Mouse (Mus musculus) heart, postnatal 0 days (tissue): ENCODE results near the gene Rnasel. TPM values are rescaled to one million over a fixed set of nuclear protein-coding genes. Genes with fewer than 3 reads are reported as not detected.

Source experiments
- ATAC-seq: fragments of 200-750 bp; cut with Nextera tagmentation; 2 replicates; pipeline ENCODE4 v1.8.0; 2017; ENCODE audit warnings: low read depth, moderate number of reproducible peaks, moderate library complexity; ENCODE audit not compliant: insufficient read depth
- DNase-seq: peaks from one replicate; pipeline ENCODE4 v3.0.0-alpha.2; 2016; ENCODE audit warnings: low spot score
- H3K27ac ChIP-seq: fragments of 300-500 bp; sonication (generic); 2 replicates; pipeline ENCODE4 v1.5.1; 2014; ENCODE audit warnings: low read depth, mild to moderate bottlenecking
- H3K27me3 ChIP-seq: fragments of 300-500 bp; sonication (generic); 2 replicates; pipeline ENCODE4 v1.6.1; 2014; ENCODE audit warnings: low read length, mixed read lengths; ENCODE audit not compliant: control insufficient read depth, insufficient read depth
- H3K36me3 ChIP-seq: fragments of 300-500 bp; sonication (generic); replicated peaks from 2 replicates; pipeline ENCODE4 v1.6.1; 2014; ENCODE audit warnings: low read length, mixed read lengths; ENCODE audit not compliant: control insufficient read depth, insufficient read depth
- H3K4me1 ChIP-seq: fragments of 300-500 bp; sonication (generic); 2 replicates; pipeline ENCODE4 v1.6.1; 2014; ENCODE audit warnings: antibody characterized with exemption; ENCODE audit not compliant: control insufficient read depth, insufficient read depth
- H3K4me2 ChIP-seq: fragments of 300-500 bp; sonication (generic); 2 replicates; pipeline ENCODE4 v1.6.1; 2014; ENCODE audit warnings: low read depth, mild to moderate bottlenecking, low read length, moderate library complexity
- H3K4me3 ChIP-seq: fragments of 300-500 bp; sonication (generic); 2 replicates; pipeline ENCODE4 v1.5.1; 2014; ENCODE audit warnings: low read depth, low read length
- H3K9ac ChIP-seq: fragments of 300-500 bp; sonication (generic); replicated peaks from 2 replicates; pipeline ENCODE4 v1.6.1; 2014; ENCODE audit warnings: low read depth, low read length, mixed read lengths
- H3K9me3 ChIP-seq: fragments of 300-500 bp; sonication (generic); replicated peaks from 2 replicates; pipeline ENCODE4 v1.6.1; 2016; ENCODE audit warnings: low read length; ENCODE audit not compliant: control insufficient read depth
- CTCF ChIP-seq: IDR thresholded peaks from 2 replicates; pipeline ENCODE4 v1.5.1; 2016; ENCODE audit warnings: antibody characterized with exemption, control low read depth, low read depth
- EP300 ChIP-seq: IDR thresholded peaks from 2 replicates; pipeline ENCODE4 v1.6.1; 2016; ENCODE audit warnings: antibody characterized with exemption, low read depth
- WGBS: fragments of 180-500 bp; shearing (Covaris S2); extraction: QIAGEN DNeasy Blood & Tissue Kit; methylation state at CpG from one replicate; pipeline ENCODE4 v1.1.7; 2014; 5-methylcytosine and 5-hydroxymethylcytosine counted together
- polyA plus RNA-seq: library from polyadenylated mRNA; unstranded; fragments of >200 nt; fragmentation: Nextera tagmentation; extraction: Ambion mirVana; gene quantifications from 2 replicates; pipeline ENCODE4 v1.2.1, GENCODE M21; 2015
- total RNA-seq: library from RNA; depleted of rRNA; stranded (reverse); fragments of >200 nt; gene quantifications from 2 replicates; pipeline ENCODE4 v1.2.3, GENCODE M21; 2014; ENCODE audit warnings: low replicate concordance; rRNA removed

The Rnasel gene
- total and polyA plus RNA-seq, 2 experiments from 2014 or later = 17.4 to 31.4 TPM

DNA sequence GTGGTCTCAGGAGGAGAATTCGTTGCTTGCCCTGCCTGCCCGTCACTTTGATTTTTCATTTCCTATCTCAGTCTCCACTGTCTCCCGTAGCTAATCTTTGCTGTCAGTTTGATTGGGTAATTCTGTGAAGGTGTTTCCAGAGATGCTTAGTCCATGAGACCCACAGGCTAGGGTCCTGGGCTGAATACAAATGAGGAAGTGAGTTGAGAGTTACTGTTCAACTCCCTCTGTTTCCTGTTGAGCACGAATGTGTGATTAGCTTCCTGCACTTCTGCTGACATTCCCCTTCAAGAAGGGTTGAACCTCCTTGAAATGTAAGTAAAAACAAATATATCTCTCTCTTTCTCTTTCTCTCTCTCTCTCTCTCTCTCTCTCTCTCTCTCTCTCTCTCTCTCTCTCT lies 36.4 kb downstream of the Rnasel start:
- H3K9ac ChIP-seq = no peak overlapping the region
- DNase-seq = no peak
- no peak for ATAC-seq
- no peaks in the 10 kb centered on the region for H3K36me3 ChIP-seq
- TF ChIP-seq EP300 (no peak), CTCF (no peak)
- no peaks in the 10 kb centered on the region for H3K4me1 ChIP-seq
- H3K27ac ChIP-seq = no peak overlapping the region
- WGBS = 42% methylated on average over 4 of the region's 4 CpGs
- no peak overlapping the region for H3K4me3 ChIP-seq
- H3K4me2 ChIP-seq = no peak overlapping the region
- no peaks in the 10 kb centered on the region for H3K9me3 ChIP-seq
- H3K27me3 ChIP-seq = no peaks in the 10 kb centered on the region

DNA sequence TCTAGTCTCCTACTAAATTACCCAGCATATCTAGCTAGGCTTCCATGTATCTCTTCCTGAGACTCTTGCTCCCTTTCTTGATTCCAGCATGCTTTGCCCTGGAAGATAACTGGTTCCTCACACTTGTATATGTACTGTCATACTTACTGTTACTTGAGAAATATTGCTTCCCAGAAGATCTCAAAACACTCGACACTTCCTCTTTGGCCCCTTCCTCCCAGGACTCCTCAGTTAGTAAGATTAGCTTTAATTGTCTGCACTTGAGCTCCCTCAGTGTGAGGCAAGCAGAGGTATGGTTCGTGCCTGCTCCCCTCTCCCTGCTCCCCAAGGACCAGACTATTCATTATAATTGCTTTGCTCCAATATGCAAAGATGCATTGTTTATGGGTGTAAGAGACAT lies 41.5 kb downstream of the Rnasel start:
- Histone ChIP-seq H3K27ac (no peak overlapping the region), H3K4me3 (no peak overlapping the region), H3K4me1 (no peaks in the 10 kb centered on the region), H3K27me3 (no peaks in the 10 kb centered on the region), H3K4me2 (no peak overlapping the region), H3K9me3 (no peaks in the 10 kb centered on the region), H3K36me3 (no peaks in the 10 kb centered on the region), H3K9ac (no peak overlapping the region)
- 42% methylated on average over 2 of the region's 2 CpGs for WGBS
- ATAC-seq (no peak), DNase-seq (no peak)
- TF ChIP-seq CTCF (no peak), EP300 (no peak)

DNA sequence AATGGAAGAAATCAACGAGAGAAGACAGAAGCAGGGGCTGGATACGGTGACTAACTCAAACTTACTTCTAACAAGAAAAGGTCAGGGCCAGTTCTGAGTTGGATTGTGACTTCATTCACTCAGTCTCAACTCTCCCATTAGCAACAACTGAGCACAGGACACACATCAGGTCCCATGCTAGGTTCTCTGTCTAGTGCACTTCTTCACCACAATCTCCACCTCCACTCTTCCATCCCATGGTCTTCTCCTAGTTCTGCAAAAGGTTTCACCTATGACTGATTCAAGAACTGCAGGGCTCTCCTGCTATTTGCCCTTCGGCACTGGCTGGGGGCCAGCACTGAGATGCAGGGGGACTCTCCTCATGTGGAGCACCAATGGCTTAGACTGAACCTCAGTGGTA lies 45.0 kb downstream of the Rnasel start:
- no peak for DNase-seq
- H3K27me3 ChIP-seq = no peaks in the 10 kb centered on the region
- no peaks in the 10 kb centered on the region for H3K9me3 ChIP-seq
- no peaks in the 10 kb centered on the region for H3K4me1 ChIP-seq
- no peak overlapping the region for H3K4me3 ChIP-seq
- no peak overlapping the region for H3K9ac ChIP-seq
- H3K27ac ChIP-seq = no peak overlapping the region
- TF ChIP-seq EP300 (no peak), CTCF (no peak)
- H3K4me2 ChIP-seq = no peak overlapping the region
- no peaks in the 10 kb centered on the region for H3K36me3 ChIP-seq
- 72% methylated on average over 3 of the region's 3 CpGs for WGBS
- no peak for ATAC-seq

DNA sequence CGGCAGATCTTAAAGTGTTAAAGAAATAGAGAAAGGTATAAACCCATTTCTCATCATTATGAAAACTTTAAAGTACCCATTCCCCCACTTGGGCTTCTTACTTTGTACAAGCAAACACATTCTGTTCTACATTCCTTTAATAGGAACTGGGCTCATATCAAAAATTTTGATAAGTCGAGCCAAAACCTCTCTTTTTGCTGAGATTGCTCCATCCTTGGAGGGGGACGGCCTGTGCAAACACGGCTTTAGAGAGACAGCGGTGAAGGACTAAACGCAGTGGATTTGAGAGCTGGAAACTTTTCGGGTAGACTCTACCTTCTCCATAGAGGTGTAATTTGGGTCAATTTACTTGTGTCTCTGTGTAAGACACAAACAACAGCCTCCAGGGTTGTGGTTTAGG lies 53.5 kb downstream of the Rnasel start:
- Histone ChIP-seq H3K36me3 (no peaks in the 10 kb centered on the region), H3K4me1 (no peaks in the 10 kb centered on the region), H3K27ac (no peak overlapping the region), H3K9ac (no peak overlapping the region), H3K4me3 (no peak overlapping the region), H3K27me3 (no peaks in the 10 kb centered on the region), H3K9me3 (no peaks in the 10 kb centered on the region), H3K4me2 (no peak overlapping the region)
- DNase-seq = no peak
- WGBS = 74% methylated on average over 7 of the region's 7 CpGs
- no peak for ATAC-seq
- no peak for TF ChIP-seq EP300
- TF ChIP-seq CTCF = no peak

DNA sequence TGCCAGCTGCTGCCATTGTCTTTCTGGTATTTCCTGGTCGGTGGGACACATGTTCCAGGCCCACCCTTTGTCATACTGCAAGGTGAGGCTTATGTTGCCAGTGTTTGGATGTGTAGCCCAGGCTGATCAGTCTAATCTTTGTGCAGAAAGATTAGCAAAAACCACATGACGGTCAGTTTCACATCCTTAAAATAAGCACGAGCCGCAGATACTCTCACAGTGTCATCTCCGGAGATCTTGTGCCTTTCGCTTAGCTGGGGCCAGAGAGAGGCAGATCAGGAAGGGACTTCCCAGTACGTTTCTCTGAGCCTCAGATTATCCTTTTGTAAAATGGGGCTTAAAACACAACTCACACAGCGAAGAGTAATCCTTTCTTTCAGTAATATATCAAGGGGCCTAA lies 54.3 kb downstream of the Rnasel start:
- Histone ChIP-seq H3K27me3 (no peaks in the 10 kb centered on the region), H3K36me3 (no peaks in the 10 kb centered on the region), H3K4me2 (no peak overlapping the region), H3K9me3 (no peaks in the 10 kb centered on the region), H3K27ac (no peak overlapping the region), H3K4me3 (no peak overlapping the region), H3K9ac (no peak overlapping the region), H3K4me1 (no peaks in the 10 kb centered on the region)
- DNase-seq (no peak), ATAC-seq (no peak)
- TF ChIP-seq EP300 (no peak), CTCF (no peak)
- 65% methylated on average over 8 of the region's 8 CpGs for WGBS

DNA sequence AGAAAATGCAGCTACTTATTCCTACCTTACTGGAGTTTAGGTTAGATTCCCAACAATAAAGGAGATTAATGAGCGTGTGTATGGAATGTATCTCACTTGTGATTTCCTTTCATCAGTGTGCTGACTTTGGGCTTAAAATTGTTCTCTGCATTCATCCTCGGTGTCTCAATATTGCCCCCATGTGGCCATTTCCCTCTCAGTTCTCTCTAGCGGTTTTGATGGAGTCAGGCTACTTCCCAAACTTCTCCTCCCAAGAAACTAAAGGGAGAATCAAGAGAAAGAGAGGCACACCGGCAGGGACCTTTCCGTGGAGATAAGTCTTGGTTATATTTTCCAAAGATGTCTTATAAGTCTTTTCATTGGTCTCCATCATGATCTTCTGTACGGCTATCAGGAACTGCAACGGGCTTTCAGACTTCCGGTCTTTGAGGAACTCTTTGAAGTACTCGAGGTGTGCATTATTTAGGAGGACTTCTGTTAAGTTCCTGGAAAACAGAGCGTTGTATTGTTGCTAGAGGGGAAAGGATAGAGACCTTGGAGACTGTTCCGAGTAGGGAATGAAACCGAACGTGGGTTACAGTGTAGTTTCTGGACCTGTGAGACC lies 58.3 kb downstream of the Rnasel start:
- Histone ChIP-seq H3K4me1 (no peaks in the 10 kb centered on the region), H3K36me3 (no peaks in the 10 kb centered on the region), H3K4me3 (peak overlapping the region; percentile 6; the same call in 1 of the 2 replicates), H3K9ac (no peak overlapping the region), H3K9me3 (no peaks in the 10 kb centered on the region), H3K27ac (no peak overlapping the region), H3K27me3 (no peaks in the 10 kb centered on the region), H3K4me2 (peak overlapping the region; percentile 41)
- ATAC-seq (no peak), DNase-seq (peak; percentile 63)
- no peak for TF ChIP-seq EP300
- TF ChIP-seq CTCF = peak; percentile 77
- WGBS = 40% methylated on average over 13 of the region's 13 CpGs

Other genes with a start within 250 kb of the Rnasel start
- 0.57 and 2.9 TPM in 2 replicates for gene Npl, start 199.4 kb upstream of the Rnasel start, total RNA-seq
- 3.1 and 3.2 TPM in 2 replicates for gene Npl, start 199.4 kb upstream of the Rnasel start, polyA plus RNA-seq
- 0.08 TPM in 1 of 2 replicates, not detected in the other for gene Rgs8, start 96.4 kb upstream of the Rnasel start, total RNA-seq
- gene Rgs8, start 96.4 kb upstream of the Rnasel start, polyA plus RNA-seq = 0.03 and 0.05 TPM in 2 replicates
- gene Rgs16, start 9.1 kb upstream of the Rnasel start, total RNA-seq = 0.89 and 1.8 TPM in 2 replicates
- 2.2 and 3.0 TPM in 2 replicates for gene Rgs16, start 9.1 kb upstream of the Rnasel start, polyA plus RNA-seq
- not detected in 2 replicates for gene Rgsl1, start 94.7 kb downstream of the Rnasel start, total RNA-seq
- gene Rgsl1, start 94.7 kb downstream of the Rnasel start, polyA plus RNA-seq = not detected in 2 replicates
- gene Teddm1b, start 124.9 kb downstream of the Rnasel start, total RNA-seq = not detected in 2 replicates
- 0.10 TPM in 1 of 2 replicates, not detected in the other for gene Teddm1b, start 124.9 kb downstream of the Rnasel start, polyA plus RNA-seq
- gene Teddm1a, start 142.3 kb downstream of the Rnasel start, total RNA-seq = not detected in 2 replicates
- gene Teddm1a, start 142.3 kb downstream of the Rnasel start, polyA plus RNA-seq = not detected in 2 replicates
- 199 and 256 TPM in 2 replicates for gene Glul, start 150.5 kb downstream of the Rnasel start, total RNA-seq
- gene Glul, start 150.5 kb downstream of the Rnasel start, polyA plus RNA-seq = 81.8 and 95.5 TPM in 2 replicates
- not detected in 2 replicates for gene Teddm2, start 150.8 kb downstream of the Rnasel start, total RNA-seq
- 0.33 and 0.41 TPM in 2 replicates for gene Teddm2, start 150.8 kb downstream of the Rnasel start, polyA plus RNA-seq